Mouse (Mus musculus): ENCODE measurements around the gene Ccdc148. TPM values are rescaled to one million over a fixed set of nuclear protein-coding genes. Genes with fewer than 3 reads are reported as not detected.

Ccdc148 gene
- not detected in 2 replicates for polyA plus RNA-seq (2012; ENCODE audit: insufficient read depth, low replicate concordance)

- no peak for TF ChIP-seq FLI1 (IDR thresholded peaks at IDR 0.05; ENCODE audit: low read length)
- TF ChIP-seq GATA1 (IDR thresholded peaks at IDR 0.05; ENCODE audit: borderline replicate concordance, low read length) = no peak
- peaks cover 7% of the 10 kb centered on the region for H3K36me3 ChIP-seq (replicated peaks; ENCODE audit: low read length)
- H3K9me3 ChIP-seq = no peaks in the 10 kb centered on the region
- no peaks in the 10 kb centered on the region for H3K27me3 ChIP-seq (replicated peaks)
- peak within 1 kb of the TSS; percentile 98 for H3K4me3 ChIP-seq (replicated peaks)
- H3K4me1 ChIP-seq = peaks cover 38% of the 10 kb centered on the region
Measured at GRCm38 (mm10) chr2:59160605-59160963, at the start of gene Ccdc148, which contains the start of gene Pkp4. Gene Ccdc148 (minus strand): TSS chr2:59160683. Gene Pkp4 (plus strand): TSS chr2:59160850.

- H3K27me3 ChIP-seq (replicated peaks) = no peaks in the 10 kb centered on the region
- no peaks in the 10 kb centered on the region for H3K9me3 ChIP-seq
- TF ChIP-seq GATA1 (IDR thresholded peaks at IDR 0.05; ENCODE audit: borderline replicate concordance, low read length) = no peak
- no peak for TF ChIP-seq FLI1 (IDR thresholded peaks at IDR 0.05; ENCODE audit: low read length)
- H3K4me1 ChIP-seq = peaks cover 39% of the 10 kb centered on the region
- peaks cover 8% of the 10 kb centered on the region for H3K36me3 ChIP-seq (replicated peaks; ENCODE audit: low read length)
- H3K4me3 ChIP-seq (replicated peaks) = no peak overlapping the region
Measured at GRCm38 (mm10) chr2:59208276-59208675, 47.8 kb upstream of the Ccdc148 start.

- Histone ChIP-seq H3K9me3 (no peaks in the 10 kb centered on the region), H3K4me3 (replicated peaks) (peak overlapping the region; percentile 9), H3K36me3 (replicated peaks; ENCODE audit: low read length) (peaks cover 8% of the 10 kb centered on the region), H3K27me3 (replicated peaks) (no peaks in the 10 kb centered on the region), H3K4me1 (peaks cover 42% of the 10 kb centered on the region)
- TF ChIP-seq FLI1 (IDR thresholded peaks at IDR 0.05; ENCODE audit: low read length) (no peak), GATA1 (IDR thresholded peaks at IDR 0.05; ENCODE audit: borderline replicate concordance, low read length) (no peak)
Measured at GRCm38 (mm10) chr2:59207725-59208124, 47.2 kb upstream of the Ccdc148 start.

- Histone ChIP-seq H3K27me3 (replicated peaks) (no peaks in the 10 kb centered on the region), H3K4me3 (replicated peaks) (peak overlapping the region; percentile 28), H3K36me3 (replicated peaks; ENCODE audit: low read length) (peaks cover 8% of the 10 kb centered on the region), H3K4me1 (peaks cover 42% of the 10 kb centered on the region), H3K9me3 (no peaks in the 10 kb centered on the region)
- no peak for TF ChIP-seq GATA1 (IDR thresholded peaks at IDR 0.05; ENCODE audit: borderline replicate concordance, low read length)
- TF ChIP-seq FLI1 (IDR thresholded peaks at IDR 0.05; ENCODE audit: low read length) = no peak
Measured at GRCm38 (mm10) chr2:59207240-59207639, 46.8 kb upstream of the Ccdc148 start.

GRCm38 (mm10) chr2:59206190-59206589, 45.7 kb upstream of the Ccdc148 start:
- Histone ChIP-seq H3K4me1 (peaks cover 49% of the 10 kb centered on the region), H3K9me3 (no peaks in the 10 kb centered on the region), H3K27me3 (replicated peaks) (no peaks in the 10 kb centered on the region), H3K4me3 (replicated peaks) (no peak overlapping the region), H3K36me3 (replicated peaks; ENCODE audit: low read length) (peaks cover 7% of the 10 kb centered on the region)
- TF ChIP-seq GATA1 (IDR thresholded peaks at IDR 0.05; ENCODE audit: borderline replicate concordance, low read length) (no peak), FLI1 (IDR thresholded peaks at IDR 0.05; ENCODE audit: low read length) (no peak)

GRCm38 (mm10) chr2:59205092-59205491, 44.6 kb upstream of the Ccdc148 start:
- Histone ChIP-seq H3K4me1 (peaks cover 56% of the 10 kb centered on the region), H3K4me3 (replicated peaks) (no peak overlapping the region), H3K27me3 (replicated peaks) (no peaks in the 10 kb centered on the region), H3K9me3 (no peaks in the 10 kb centered on the region), H3K36me3 (replicated peaks; ENCODE audit: low read length) (no peaks in the 10 kb centered on the region)
- no peak for TF ChIP-seq GATA1 (IDR thresholded peaks at IDR 0.05; ENCODE audit: borderline replicate concordance, low read length)
- no peak for TF ChIP-seq FLI1 (IDR thresholded peaks at IDR 0.05; ENCODE audit: low read length)

- Histone ChIP-seq H3K9me3 (no peaks in the 10 kb centered on the region), H3K4me3 (replicated peaks) (peak overlapping the region; percentile 67), H3K36me3 (replicated peaks; ENCODE audit: low read length) (no peaks in the 10 kb centered on the region), H3K4me1 (peaks cover 56% of the 10 kb centered on the region), H3K27me3 (replicated peaks) (no peaks in the 10 kb centered on the region)
- no peak for TF ChIP-seq GATA1 (IDR thresholded peaks at IDR 0.05; ENCODE audit: borderline replicate concordance, low read length)
- TF ChIP-seq FLI1 (IDR thresholded peaks at IDR 0.05; ENCODE audit: low read length) = no peak
Measured at GRCm38 (mm10) chr2:59203627-59204425, 43.3 kb upstream of the Ccdc148 start.

GRCm38 (mm10) chr2:59202930-59203329, 42.4 kb upstream of the Ccdc148 start:
- H3K9me3 ChIP-seq = no peaks in the 10 kb centered on the region
- H3K4me1 ChIP-seq = peaks cover 55% of the 10 kb centered on the region
- peaks cover 6% of the 10 kb centered on the region for H3K36me3 ChIP-seq (replicated peaks; ENCODE audit: low read length)
- no peaks in the 10 kb centered on the region for H3K27me3 ChIP-seq (replicated peaks)
- TF ChIP-seq FLI1 (IDR thresholded peaks at IDR 0.05; ENCODE audit: low read length) (no peak), GATA1 (IDR thresholded peaks at IDR 0.05; ENCODE audit: borderline replicate concordance, low read length) (no peak)
- peak overlapping the region; percentile 66 for H3K4me3 ChIP-seq (replicated peaks)

- no peak for TF ChIP-seq FLI1 (IDR thresholded peaks at IDR 0.05; ENCODE audit: low read length)
- TF ChIP-seq GATA1 (IDR thresholded peaks at IDR 0.05; ENCODE audit: borderline replicate concordance, low read length) = no peak
- no peaks in the 10 kb centered on the region for H3K27me3 ChIP-seq (replicated peaks)
- peaks cover 36% of the 10 kb centered on the region for H3K4me1 ChIP-seq
- H3K9me3 ChIP-seq = no peaks in the 10 kb centered on the region
- peaks cover 10% of the 10 kb centered on the region for H3K36me3 ChIP-seq (replicated peaks; ENCODE audit: low read length)
- H3K4me3 ChIP-seq (replicated peaks) = no peak overlapping the region
Measured at GRCm38 (mm10) chr2:59200511-59200910, 40.0 kb upstream of the Ccdc148 start.

- peaks cover 10% of the 10 kb centered on the region for H3K36me3 ChIP-seq (replicated peaks; ENCODE audit: low read length)
- no peaks in the 10 kb centered on the region for H3K9me3 ChIP-seq
- TF ChIP-seq FLI1 (IDR thresholded peaks at IDR 0.05; ENCODE audit: low read length) (no peak), GATA1 (IDR thresholded peaks at IDR 0.05; ENCODE audit: borderline replicate concordance, low read length) (no peak)
- H3K4me1 ChIP-seq = peaks cover 36% of the 10 kb centered on the region
- H3K27me3 ChIP-seq (replicated peaks) = no peaks in the 10 kb centered on the region
- no peak overlapping the region for H3K4me3 ChIP-seq (replicated peaks)
Measured at GRCm38 (mm10) chr2:59199476-59199976, 39.0 kb upstream of the Ccdc148 start.
